ENCODE assay signal across 20 mouse cellular contexts in the genomic region with DNA sequence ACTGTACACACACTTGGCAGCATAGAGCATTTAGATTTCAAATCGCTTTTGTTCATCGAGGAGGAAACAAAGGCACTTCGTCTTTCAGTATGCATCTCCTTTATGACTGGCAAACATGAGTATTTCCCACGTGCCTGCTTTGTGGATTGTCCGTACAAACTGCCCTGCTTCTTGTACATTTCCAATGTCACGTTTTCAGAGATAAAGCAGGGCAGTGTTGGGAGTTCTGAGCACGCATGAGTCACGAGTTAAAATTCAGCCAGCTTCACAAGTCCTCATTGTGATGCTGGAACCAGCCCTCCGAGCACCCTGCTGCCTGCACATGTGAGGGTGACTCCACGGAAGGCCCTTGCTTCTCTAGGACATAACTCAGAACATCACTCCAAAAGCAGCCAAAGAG. TPM values are rescaled to one million over a fixed set of nuclear protein-coding genes. Genes with fewer than 3 reads are reported as not detected.
DNase-seq lines count a peak whose midpoint lies in the region; ATAC-seq and TF ChIP-seq lines count a peak whose summit lies in the region.
"Had no signal": no experiment of that assay in that cellular context is flagged by ENCODE, and none has a peak within 500 bp of the region (broad histone marks: within the 10 kb centered on the region; RNA-seq: fewer than 3 reads in every experiment).

No protein-coding gene starts in this region.

- no peak overlapping the region for H3K9ac ChIP-seq in heart, embryonic 16.5 days (ENCODE audit: low read length)
- H3K9ac ChIP-seq in intestine, embryonic 15.5 days: no peak overlapping the region
- no peak overlapping the region for H3K9ac ChIP-seq in stomach, postnatal 0 days (ENCODE audit: low read length)
- H3K9ac ChIP-seq: embryonic facial prominence, embryonic 15.5 days; forebrain, embryonic 13.5 days; hindbrain, embryonic 14.5 days; liver, embryonic 14.5 days; midbrain, embryonic 15.5 days had no signal

- WGBS in heart, embryonic 16.5 days: 38% methylated on average over 10 of the region's 10 CpGs
- WGBS in heart, embryonic 10.5 days: 68% methylated on average over 10 of the region's 10 CpGs
- 43% methylated on average over 10 of the region's 10 CpGs for WGBS in intestine, embryonic 15.5 days
- WGBS in stomach, postnatal 0 days: 44% methylated on average over 10 of the region's 10 CpGs

- TF ChIP-seq EP300 in stomach, postnatal 0 days (optimal IDR thresholded peaks at IDR 0.05): no peak

- H3K4me3 ChIP-seq in heart, embryonic 16.5 days (ENCODE audit: low read length): no peak overlapping the region
- no peak overlapping the region for H3K4me3 ChIP-seq in heart, embryonic 10.5 days
- no peak overlapping the region for H3K4me3 ChIP-seq in intestine, embryonic 15.5 days (replicated peaks)
- H3K4me3 ChIP-seq in stomach, postnatal 0 days (ENCODE audit: low read depth, low read length): no peak overlapping the region
- H3K4me3 ChIP-seq: embryonic facial prominence, embryonic 15.5 days; forebrain, embryonic 13.5 days; midbrain, embryonic 15.5 days had no signal

- no peaks in the 10 kb centered on the region for H3K9me3 ChIP-seq in heart, embryonic 16.5 days (replicated peaks; ENCODE audit: control insufficient read depth, low read length)
- H3K9me3 ChIP-seq in heart, embryonic 10.5 days: no peaks in the 10 kb centered on the region
- H3K9me3 ChIP-seq in intestine, embryonic 15.5 days: no peaks in the 10 kb centered on the region
- H3K9me3 ChIP-seq in stomach, postnatal 0 days (ENCODE audit: control insufficient read depth, low read length): no peaks in the 10 kb centered on the region
- H3K9me3 ChIP-seq: embryonic facial prominence, embryonic 15.5 days; forebrain, embryonic 13.5 days; midbrain, embryonic 15.5 days had no signal

- DNase-seq in heart, embryonic 10.5 days (ENCODE audit: low spot score): no peak
- peak; percentile 52 for DNase-seq in right cerebral cortex, adult 18-20 months
- DNase-seq in right cerebral cortex, postnatal 4 days: no peak
- DNase-seq in stomach, postnatal 0 days (ENCODE audit: low spot score): peak; percentile 40
- no peak for DNase-seq in thymus, postnatal 36 days
- DNase-seq: cerebellum, adult 18-20 months; gastrocnemius, postnatal 14 days; kidney, adult 2 months; kidney, postnatal 36 days; lung, postnatal 4 days; thymus, postnatal 14 days had no signal

- peaks cover 3% of the 10 kb centered on the region for H3K27me3 ChIP-seq in heart, embryonic 16.5 days (ENCODE audit: control insufficient read depth, insufficient read depth, low read length)
- H3K27me3 ChIP-seq in heart, embryonic 10.5 days (ENCODE audit: insufficient read depth, poor library complexity, severe bottlenecking): peaks cover 16% of the 10 kb centered on the region; the same call in 1 of the 2 replicates
- no peaks in the 10 kb centered on the region for H3K27me3 ChIP-seq in intestine, embryonic 15.5 days (replicated peaks)
- no peaks in the 10 kb centered on the region for H3K27me3 ChIP-seq in stomach, postnatal 0 days (ENCODE audit: control insufficient read depth, insufficient read depth, low read length)
- H3K27me3 ChIP-seq: embryonic facial prominence, embryonic 15.5 days; forebrain, embryonic 13.5 days; midbrain, embryonic 15.5 days had no signal

- peak; percentile 37; the same call in 1 of the 2 replicates for ATAC-seq in heart, embryonic 16.5 days (replicated peaks; ENCODE audit: extremely low read depth, insufficient read depth, low FRiP score)
- peak; percentile 91 for ATAC-seq in intestine, embryonic 15.5 days
- ATAC-seq in stomach, postnatal 0 days (ENCODE audit: low FRiP score, low TSS enrichment): peak; percentile 73
- ATAC-seq: forebrain, embryonic 13.5 days; midbrain, embryonic 15.5 days had no signal

- H3K36me3 ChIP-seq in heart, embryonic 16.5 days (ENCODE audit: control insufficient read depth, insufficient read depth): no peaks in the 10 kb centered on the region
- H3K36me3 ChIP-seq in heart, embryonic 10.5 days: no peaks in the 10 kb centered on the region
- H3K36me3 ChIP-seq in intestine, embryonic 15.5 days: no peaks in the 10 kb centered on the region
- H3K36me3 ChIP-seq in stomach, postnatal 0 days (ENCODE audit: control insufficient read depth, insufficient read depth, low read length): no peaks in the 10 kb centered on the region
- H3K36me3 ChIP-seq: embryonic facial prominence, embryonic 15.5 days; midbrain, embryonic 15.5 days had no signal

- no peak overlapping the region for H3K4me2 ChIP-seq in heart, embryonic 16.5 days (ENCODE audit: low read depth, low read length)
- H3K4me2 ChIP-seq in intestine, embryonic 15.5 days (replicated peaks): no peak overlapping the region
- H3K4me2 ChIP-seq in stomach, postnatal 0 days (replicated peaks; ENCODE audit: low read depth): no peak overlapping the region
- H3K4me2 ChIP-seq: embryonic facial prominence, embryonic 15.5 days; forebrain, embryonic 13.5 days; hindbrain, embryonic 14.5 days; midbrain, embryonic 15.5 days had no signal

- TF ChIP-seq CTCF in stomach, postnatal 0 days (IDR thresholded peaks at IDR 0.05; ENCODE audit: low read depth): no peak

- peaks cover 22% of the 10 kb centered on the region for H3K4me1 ChIP-seq in heart, embryonic 16.5 days (ENCODE audit: control insufficient read depth, insufficient read depth, low read length)
- H3K4me1 ChIP-seq in heart, embryonic 10.5 days: peaks cover 16% of the 10 kb centered on the region
- H3K4me1 ChIP-seq in intestine, embryonic 15.5 days (replicated peaks): no peaks in the 10 kb centered on the region
- no peaks in the 10 kb centered on the region for H3K4me1 ChIP-seq in stomach, postnatal 0 days (replicated peaks; ENCODE audit: control insufficient read depth, insufficient read depth)
- H3K4me1 ChIP-seq: embryonic facial prominence, embryonic 15.5 days; forebrain, embryonic 13.5 days; midbrain, embryonic 15.5 days had no signal

- H3K27ac ChIP-seq in heart, embryonic 16.5 days (ENCODE audit: low read length): 0 out of 2 replicates have a peak overlapping the region, but pooled peaks have one; percentile 5
- no peak overlapping the region for H3K27ac ChIP-seq in heart, embryonic 10.5 days
- no peak overlapping the region for H3K27ac ChIP-seq in intestine, embryonic 15.5 days
- no peak overlapping the region for H3K27ac ChIP-seq in stomach, postnatal 0 days (replicated peaks)
- H3K27ac ChIP-seq: embryonic facial prominence, embryonic 15.5 days; forebrain, embryonic 13.5 days; hindbrain, embryonic 14.5 days; liver, embryonic 14.5 days; midbrain, embryonic 15.5 days had no signal

RNA-seq across cellular contexts. Expression of a gene that starts 45.8 kb away (rescaled TPM):
- 0.08 and 0.17 TPM in 2 replicates for polyA plus RNA-seq in heart, embryonic 16.5 days (2015; fragmentation: Nextera tagmentation; extraction: Ambion mirVana)
- polyA plus RNA-seq in heart, embryonic 10.5 days (2016; fragmentation: Nextera tagmentation; extraction: Ambion mirVana): 0.07 and 0.40 TPM in 2 replicates
- polyA plus RNA-seq in intestine, embryonic 15.5 days (2015; fragmentation: Nextera tagmentation; extraction: Ambion mirVana): 0.05 and 0.06 TPM in 2 replicates
- 0.05 TPM in 1 of 2 replicates, not detected in the other for polyA plus RNA-seq in stomach, postnatal 0 days (2015; fragmentation: Nextera tagmentation; extraction: Ambion mirVana)
- polyA plus RNA-seq: embryonic facial prominence, embryonic 15.5 days; forebrain, embryonic 13.5 days; heart, embryonic 14.5 days; hindbrain, embryonic 14.5 days; limb, embryonic 11.5 days; midbrain, embryonic 15.5 days had no signal

RNA-seq across cellular contexts. Expression of a gene that starts 45.9 kb away (rescaled TPM):
- polyA plus RNA-seq in heart, embryonic 16.5 days (2015; fragmentation: Nextera tagmentation; extraction: Ambion mirVana): 55.2 and 56.5 TPM in 2 replicates
- polyA plus RNA-seq in heart, embryonic 10.5 days (2016; fragmentation: Nextera tagmentation; extraction: Ambion mirVana): 44.4 and 55.3 TPM in 2 replicates
- polyA plus RNA-seq in intestine, embryonic 15.5 days (2015; fragmentation: Nextera tagmentation; extraction: Ambion mirVana): 40.5 and 41.5 TPM in 2 replicates
- 32.1 and 34.1 TPM in 2 replicates for polyA plus RNA-seq in stomach, postnatal 0 days (2015; fragmentation: Nextera tagmentation; extraction: Ambion mirVana)

Comparison
In these comparisons a context has a peak if more than half of its experiments do, and no peak if none do; other contexts are left out.
1. DNase-seq: peak in right cerebral cortex, adult 18-20 months (single experiment) and stomach, postnatal 0 days (single experiment); none in heart, embryonic 10.5 days (single experiment), right cerebral cortex, postnatal 4 days (single experiment) and thymus, postnatal 36 days (0 of 2).
2. ATAC-seq: peak in every context shown above with its lines; median percentile 91 in intestine, embryonic 15.5 days; 73 in stomach, postnatal 0 days; 37 in heart, embryonic 16.5 days.